Mouse (Mus musculus) erythroblast, embryonic 14.5 days (primary cell): ENCODE results near the gene Calr.

Experiments
- GATA1 ChIP-seq: IDR thresholded peaks from 2 replicates; pipeline ENCODE4 v1.6.1; 2012; ENCODE audit warnings: low read length, inconsistent platforms, mixed read lengths
- TAL1 ChIP-seq: IDR thresholded peaks from 3 replicates; pipeline ENCODE4 v1.6.1; 2012; ENCODE audit warnings: low read length, inconsistent platforms, mixed read lengths

- TF ChIP-seq TAL1 (no peak), GATA1 (no peak)
Measured at GRCm38 (mm10) chr8:84806031-84806430, 40.7 kb downstream of the Calr start.
